Mouse (Mus musculus): ENCODE measurements around the gene Mrpl20.

DNA sequence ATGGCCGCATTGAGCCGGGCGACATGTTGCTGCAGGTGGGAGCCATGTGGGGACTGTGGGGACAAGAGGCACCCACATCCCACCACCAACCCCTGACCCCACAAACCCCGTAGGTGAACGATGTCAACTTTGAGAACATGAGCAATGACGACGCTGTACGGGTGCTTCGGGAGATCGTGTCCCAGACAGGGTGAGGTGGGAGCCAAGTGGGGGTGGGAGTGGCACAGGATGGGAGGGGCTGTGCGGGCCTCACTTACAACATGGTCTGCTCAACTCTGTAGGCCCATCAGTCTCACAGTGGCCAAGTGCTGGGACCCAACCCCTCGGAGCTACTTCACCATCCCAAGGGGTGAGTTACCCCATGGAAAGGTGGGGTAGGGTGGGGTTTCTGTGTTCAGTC is 52.3 kb downstream of the Mrpl20 start:
- TF ChIP-seq CTCF (IDR thresholded peaks at IDR 0.05) (no peak), EP300 (IDR thresholded peaks at IDR 0.05) (no peak)

All from lung, postnatal 0 days (tissue).